Mouse (Mus musculus): ENCODE results near the gene Dync2li1.

Dync2li1 gene

DNA sequence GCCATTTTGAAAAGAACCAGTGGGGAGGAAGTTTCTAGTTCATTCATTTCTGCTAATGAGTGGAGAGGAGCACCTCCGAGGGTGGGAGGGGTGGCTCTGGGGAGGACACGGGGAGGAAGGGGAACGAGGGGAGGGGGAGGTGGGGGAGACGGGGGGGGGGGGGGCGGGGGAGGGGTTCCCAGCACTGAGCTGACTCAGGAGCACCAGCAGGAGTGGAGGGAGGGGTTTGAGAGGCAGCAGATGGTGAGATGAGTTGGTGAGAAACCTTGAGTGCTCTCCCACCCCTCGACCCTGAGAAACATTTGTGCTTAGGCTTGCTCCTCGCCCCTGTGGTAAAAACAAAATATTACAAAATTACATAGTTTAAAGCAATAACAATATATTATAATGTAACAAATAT is 19.6 kb downstream of the Dync2li1 start:
- no peak for DNase-seq (ENCODE audit: low read depth, low spot score)

DNA sequence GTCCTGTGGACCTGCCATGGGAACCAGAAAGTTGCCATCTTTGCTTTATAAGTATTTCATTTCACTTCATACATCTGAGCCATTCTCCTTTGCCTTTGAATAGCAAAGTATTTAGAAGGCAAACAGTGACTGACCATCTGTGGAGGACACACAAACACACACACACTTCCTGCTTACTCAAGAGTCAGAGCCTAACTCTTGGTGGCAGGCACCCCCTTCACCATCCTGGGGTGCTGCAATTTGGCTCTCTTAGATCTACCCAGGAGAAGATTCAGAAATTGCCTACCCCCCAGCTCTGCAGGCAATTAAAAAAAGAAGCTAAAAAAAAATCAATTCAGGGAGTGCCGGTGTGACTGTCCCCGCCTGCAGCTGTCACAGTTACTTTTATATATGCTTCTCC is 20.2 kb downstream of the Dync2li1 start:
- DNase-seq (ENCODE audit: low read depth, low spot score) = no peak

- no peak for DNase-seq (ENCODE audit: low read depth, low spot score)
Observed at GRCm38 (mm10) chr17:84647630-84648029, 21.3 kb downstream of the Dync2li1 start.

DNA sequence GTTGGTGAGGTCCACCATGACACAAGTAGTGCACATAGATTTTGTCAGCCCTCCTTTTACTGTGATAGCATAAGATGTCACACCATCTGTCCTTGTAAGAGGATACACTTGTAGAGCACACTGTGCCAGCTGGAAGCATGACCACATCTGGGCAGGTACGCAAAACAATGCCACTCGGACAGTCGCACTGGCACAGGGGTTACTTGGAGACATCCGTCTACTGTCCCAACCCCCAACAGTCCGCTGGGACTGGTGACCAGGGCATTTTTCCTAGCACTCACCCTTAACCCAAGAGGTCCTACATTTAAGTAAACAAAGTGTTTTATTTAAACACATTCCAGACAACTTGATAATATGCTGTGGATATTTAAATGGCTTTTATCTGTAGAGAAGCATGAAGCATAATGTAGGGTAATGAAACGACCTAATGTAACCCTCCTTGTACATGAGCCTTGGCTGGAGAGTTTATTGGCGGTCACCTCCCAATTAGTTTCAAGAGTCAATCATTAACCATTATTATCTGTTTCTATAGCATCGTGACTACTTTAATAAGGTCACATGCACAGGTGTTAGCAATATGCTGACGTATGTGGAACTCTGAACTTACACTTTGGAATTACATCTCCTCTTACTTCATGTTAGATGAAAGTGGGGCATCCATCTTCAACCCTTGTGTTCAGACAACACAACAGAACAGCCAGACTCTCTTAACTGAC is 24.2 kb downstream of the Dync2li1 start:
- no peak for DNase-seq (ENCODE audit: low read depth, low spot score)

DNA sequence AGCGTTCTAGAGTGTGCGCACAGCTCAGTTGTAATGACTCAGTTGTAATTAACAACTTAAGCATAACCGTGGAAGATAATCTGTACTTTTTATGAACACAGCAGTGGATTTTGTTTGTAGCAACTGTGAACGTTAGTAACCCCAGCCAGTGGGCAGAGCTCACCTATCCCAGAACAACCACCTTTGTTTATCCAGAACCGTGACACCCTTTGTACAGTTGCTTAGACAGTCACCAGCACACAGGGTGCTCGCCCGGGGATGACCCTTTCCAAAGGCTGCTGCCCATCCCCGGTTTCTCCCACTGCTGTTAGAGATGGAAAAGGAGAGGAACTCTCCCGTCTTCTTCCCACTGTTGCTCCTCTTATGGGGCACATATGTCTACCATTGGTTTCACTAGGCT is 27.2 kb downstream of the Dync2li1 start:
- DNase-seq (ENCODE audit: low read depth, low spot score) = no peak

DNA sequence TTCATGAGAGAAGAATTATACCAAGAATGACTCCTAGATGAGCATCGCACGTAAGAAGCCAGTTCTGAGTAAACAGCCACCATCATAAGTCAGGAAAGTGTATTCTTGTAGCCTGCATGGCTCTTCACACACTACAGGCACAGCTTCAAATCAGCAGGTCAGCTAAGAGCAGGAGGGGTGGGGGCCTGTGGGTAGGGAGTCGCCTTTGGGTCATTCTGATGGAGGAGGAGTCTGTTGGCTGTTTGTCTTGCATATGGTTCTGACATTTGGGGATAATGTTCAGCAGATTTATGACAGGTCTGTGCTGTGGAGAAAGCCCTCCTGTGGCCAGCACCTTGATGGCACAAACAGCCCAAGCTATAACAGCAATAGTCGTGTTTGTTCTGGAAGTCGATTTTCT is 29.9 kb downstream of the Dync2li1 start:
- DNase-seq (ENCODE audit: low read depth, low spot score) = no peak

DNA sequence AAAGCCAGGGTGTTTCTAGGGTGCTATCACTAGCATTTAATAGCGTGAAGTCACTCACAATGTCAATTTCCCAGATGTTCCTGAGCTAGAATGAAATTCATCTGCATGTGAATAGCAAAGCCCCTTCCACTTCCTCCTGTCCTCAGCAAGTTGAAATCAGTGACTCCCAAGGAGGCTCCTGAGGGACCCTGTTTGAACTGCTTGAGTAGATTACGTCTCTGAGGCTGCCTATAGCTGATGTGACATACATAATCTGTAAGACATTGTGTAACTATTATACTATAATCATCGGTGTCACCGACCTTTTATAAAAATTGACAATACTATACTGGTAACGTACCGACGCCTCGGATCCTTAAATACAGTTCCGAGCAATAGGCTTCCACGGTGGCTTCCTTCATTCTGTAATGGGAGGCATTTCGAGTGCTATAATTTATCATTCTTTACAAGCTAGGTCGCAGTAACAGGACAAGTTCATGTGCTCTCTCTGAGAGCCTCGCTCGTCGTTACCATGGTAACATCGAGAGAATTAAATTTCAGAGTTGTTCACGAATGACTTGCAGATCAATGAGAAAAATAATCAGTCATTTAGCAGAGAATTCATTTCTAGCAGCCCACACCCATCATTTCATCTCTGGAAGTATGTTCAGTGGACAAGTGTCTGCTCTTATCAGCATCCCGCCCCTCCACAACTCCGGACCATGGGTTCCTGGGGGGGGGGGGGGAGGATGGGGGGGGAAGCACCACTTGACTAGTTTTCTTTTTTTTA is 30.5 kb downstream of the Dync2li1 start:
- DNase-seq (ENCODE audit: low read depth, low spot score) = no peak

DNA sequence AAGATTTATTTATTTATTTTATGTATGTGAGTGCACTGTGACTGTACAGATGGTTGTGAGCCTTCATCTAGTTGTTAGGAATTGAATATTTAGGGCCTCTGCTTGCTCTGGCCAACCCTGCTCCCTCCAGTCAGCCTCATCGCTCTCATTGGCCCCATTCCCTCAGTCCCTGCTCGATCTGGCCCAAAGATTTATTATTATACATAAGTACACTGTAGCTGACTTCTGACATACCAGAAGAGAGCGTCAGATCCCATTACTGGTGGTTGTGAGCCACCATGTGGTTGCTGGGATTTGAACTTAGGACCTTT is 31.1 kb downstream of the Dync2li1 start:
- no peak for DNase-seq (ENCODE audit: low read depth, low spot score)

DNA sequence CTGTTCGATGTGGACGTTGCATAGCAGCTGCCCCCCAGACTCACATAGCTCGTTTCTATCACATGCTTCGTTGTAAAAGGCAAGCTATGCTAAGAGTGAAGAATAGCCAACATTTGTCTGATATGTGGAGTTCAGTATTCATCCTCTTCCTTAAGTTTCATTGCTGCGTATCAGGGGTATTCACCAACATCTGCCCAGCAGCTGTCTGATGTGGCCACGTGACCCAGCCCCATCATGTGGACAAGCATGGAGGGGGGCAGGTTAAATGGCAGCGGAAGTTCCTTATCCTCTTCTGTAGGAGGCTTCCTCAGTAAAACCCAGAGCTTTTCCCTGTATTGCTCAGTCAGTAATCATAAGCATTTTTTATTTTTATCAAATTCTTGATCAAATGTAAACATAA is 31.5 kb downstream of the Dync2li1 start:
- no peak for DNase-seq (ENCODE audit: low read depth, low spot score)

- DNase-seq (ENCODE audit: low read depth, low spot score) = no peak
Observed at GRCm38 (mm10) chr17:84658195-84658594, 31.9 kb downstream of the Dync2li1 start.

DNA sequence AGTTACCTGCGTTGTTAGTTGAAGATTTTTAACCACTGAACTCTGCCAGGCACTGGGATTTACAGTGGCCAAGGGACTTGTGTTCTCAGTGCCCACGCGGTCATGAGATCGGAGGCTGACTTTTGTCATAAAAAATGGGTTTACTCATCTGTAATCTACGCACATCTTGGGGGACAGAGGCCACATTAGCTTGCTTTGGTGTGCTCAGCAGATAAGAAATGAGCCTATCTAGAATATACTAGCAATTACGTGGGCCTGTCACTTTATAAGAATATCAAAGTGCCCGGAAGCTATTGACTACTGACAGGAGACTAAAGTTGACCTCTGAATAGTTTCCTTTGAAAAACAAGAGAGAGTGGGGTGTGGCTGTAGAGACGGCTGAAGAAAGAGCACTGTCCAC is 32.7 kb downstream of the Dync2li1 start:
- no peak for DNase-seq (ENCODE audit: low read depth, low spot score)

GRCm38 (mm10) chr17:84665053-84665452 is 38.8 kb downstream of the Dync2li1 start:
- DNase-seq (ENCODE audit: low read depth, low spot score) = no peak

GRCm38 (mm10) chr17:84665691-84666090 is 39.4 kb downstream of the Dync2li1 start:
- DNase-seq (ENCODE audit: low read depth, low spot score) = no peak

DNA sequence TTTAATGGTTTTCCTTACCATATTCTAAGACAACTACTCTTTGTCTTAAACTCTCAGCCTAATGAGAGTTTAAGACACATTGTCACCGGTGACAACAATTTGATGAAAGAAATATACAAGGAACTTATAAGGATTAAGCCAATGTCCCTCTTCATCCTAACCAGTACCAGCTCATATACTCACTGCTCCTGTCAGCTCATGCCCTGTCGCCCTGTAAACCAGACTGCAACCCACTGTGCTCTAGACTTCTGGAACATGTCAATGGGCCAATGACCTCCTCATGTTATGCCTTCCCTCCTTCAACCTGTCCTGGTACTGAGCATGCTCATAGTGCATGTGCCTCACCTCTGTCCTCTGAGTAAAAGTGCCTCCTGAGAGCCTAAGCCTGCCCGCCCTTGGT is 41.6 kb downstream of the Dync2li1 start:
- DNase-seq (ENCODE audit: low read depth, low spot score) = no peak

DNA sequence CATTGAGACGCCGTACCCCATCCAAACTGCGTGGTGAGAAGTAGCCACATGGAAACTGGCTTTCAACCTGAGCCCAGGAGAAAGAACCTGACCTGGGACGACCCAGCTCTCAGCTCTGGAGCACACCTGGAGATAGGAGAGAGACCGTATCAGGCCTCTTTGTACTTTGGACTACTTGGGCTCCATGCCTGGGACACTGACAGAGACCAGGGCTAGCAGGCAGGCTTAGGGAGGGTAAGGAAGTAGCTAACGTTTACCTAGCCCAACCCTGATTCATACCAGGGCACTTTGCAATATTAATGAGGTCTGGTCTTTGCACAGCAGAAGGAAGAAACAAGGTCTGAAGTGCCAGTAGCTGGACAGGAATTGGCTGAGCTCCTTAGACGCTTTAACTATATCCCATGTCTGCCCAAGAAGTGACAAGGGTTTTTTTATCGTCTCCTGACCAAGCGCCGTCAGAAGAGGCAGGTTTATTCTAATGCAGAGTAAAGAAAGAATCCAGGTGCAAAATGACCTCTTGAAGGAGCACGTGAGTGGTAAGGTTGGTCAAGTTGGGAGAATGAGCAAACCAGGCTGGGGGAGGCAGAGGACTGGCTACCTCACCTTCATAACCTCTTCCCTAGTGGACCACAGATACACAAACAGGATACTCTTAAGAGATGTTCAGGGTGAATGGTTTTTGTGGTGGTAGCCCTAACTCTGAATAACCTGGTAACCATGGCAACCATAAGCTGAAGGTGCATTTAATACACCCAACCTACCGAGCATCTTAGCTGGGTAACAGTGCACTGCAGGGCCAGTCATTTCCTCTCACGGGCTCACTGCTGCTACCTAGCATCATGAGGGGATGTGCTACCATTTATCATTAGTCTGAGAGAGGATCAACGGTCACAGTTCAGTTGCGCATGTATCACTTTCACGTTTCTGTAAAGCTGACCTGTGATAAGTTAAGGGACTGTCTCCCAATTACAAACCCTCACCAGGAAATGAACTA is 46.4 kb downstream of the Dync2li1 start:
- DNase-seq (ENCODE audit: low read depth, low spot score) = no peak

DNA sequence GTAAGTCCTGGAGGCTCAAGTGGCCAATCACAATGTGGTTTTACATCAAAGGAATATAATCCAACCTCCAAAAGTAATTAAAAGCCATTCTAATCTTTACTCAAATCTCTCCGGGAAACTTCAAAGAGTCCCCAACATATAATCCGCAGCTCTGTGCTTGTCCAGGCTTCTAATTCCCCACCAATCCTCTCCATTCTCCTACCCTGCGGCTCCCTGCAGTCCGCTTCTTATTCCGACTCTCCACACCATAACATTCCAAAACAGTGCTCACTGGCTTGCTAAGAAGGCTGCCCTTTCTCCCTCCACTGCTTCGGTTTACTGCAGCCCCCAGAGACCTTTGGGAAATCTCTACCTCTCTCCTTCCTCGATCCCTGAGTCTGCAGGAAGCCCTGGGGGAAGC is 47.8 kb downstream of the Dync2li1 start:
- no peak for DNase-seq (ENCODE audit: low read depth, low spot score)

GRCm38 (mm10) chr17:84675204-84675603 is 48.9 kb downstream of the Dync2li1 start:
- no peak for DNase-seq (ENCODE audit: low read depth, low spot score)

GRCm38 (mm10) chr17:84675951-84676366 is 49.7 kb downstream of the Dync2li1 start, which contains the start of gene Abcg8:
Gene Abcg8 (plus strand): TSS chr17:84676302.
- no peak for DNase-seq (ENCODE audit: low read depth, low spot score)

GRCm38 (mm10) chr17:84677595-84677994 is 51.3 kb downstream of the Dync2li1 start:
- no peak for DNase-seq (ENCODE audit: low read depth, low spot score)

DNA sequence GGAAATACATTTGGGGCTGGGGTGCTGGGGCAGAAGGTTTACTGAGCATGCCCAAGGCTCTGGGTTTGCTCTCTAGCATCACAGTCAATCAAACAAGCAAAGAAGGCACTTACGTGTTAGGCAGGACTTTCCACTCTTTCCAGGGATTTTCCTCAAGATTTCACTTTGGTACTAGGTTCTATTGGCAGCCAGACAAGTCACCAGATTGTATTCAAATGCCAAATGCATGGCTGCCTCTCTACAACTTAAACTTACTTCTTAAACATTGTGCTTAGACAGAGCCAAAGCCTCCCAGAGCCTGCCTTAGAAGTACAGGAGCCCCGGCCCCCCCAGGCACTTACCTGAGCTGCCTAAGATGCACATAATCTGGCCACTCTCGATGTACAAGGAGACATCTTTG is 55.4 kb downstream of the Dync2li1 start:
- no peak for DNase-seq (ENCODE audit: low read depth, low spot score)

GRCm38 (mm10) chr17:84682734-84683717 is 56.7 kb downstream of the Dync2li1 start, which contains the start of gene Abcg5:
Gene Abcg5 (minus strand): TSS chr17:84683011.
- no peak for DNase-seq (ENCODE audit: low read depth, low spot score)
